Mouse (Mus musculus): ENCODE data around the gene Rapgef2. TPM values are rescaled to one million over a fixed set of nuclear protein-coding genes. Genes with fewer than 3 reads are reported as not detected.
A peak's percentile ranks its signal among the peaks of the same experiment; 100 is the strongest.
"Not testable (repeated sequence)": the region's sequence is repeated elsewhere in the genome, so short reads cannot be mapped to it uniquely, and the experiment has no call there.

Rapgef2 gene
- total RNA-seq, 4 experiments from 2014 or later, result 12.7 to 14.4 (median 13.4) TPM

- no peak for DNase-seq (ENCODE audit: low spot score in 2 of 2)
Observed at GRCm38 (mm10) chr3:79173291-79173690, 113.0 kb downstream of the Rapgef2 start.

- DNase-seq (ENCODE audit: low spot score in 2 of 2), result not testable (repeated sequence)
Observed at GRCm38 (mm10) chr3:79171146-79171545, 115.2 kb downstream of the Rapgef2 start.

GRCm38 (mm10) chr3:79168168-79168827 is 118.0 kb downstream of the Rapgef2 start:
- DNase-seq (ENCODE audit: low spot score in 2 of 2), result no peak

- no peak for DNase-seq (ENCODE audit: low spot score in 2 of 2)
Observed at GRCm38 (mm10) chr3:79167586-79167985, 118.7 kb downstream of the Rapgef2 start.

GRCm38 (mm10) chr3:79161834-79162401 is 124.4 kb downstream of the Rapgef2 start:
- peak in 1 of 2 experiments; percentile 37 for DNase-seq (ENCODE audit: low spot score in 2 of 2)

- DNase-seq (ENCODE audit: low spot score in 2 of 2), result no peak
Observed at GRCm38 (mm10) chr3:79161093-79161723, 125.1 kb downstream of the Rapgef2 start.

- DNase-seq (ENCODE audit: low spot score in 2 of 2), result no peak
Observed at GRCm38 (mm10) chr3:79158254-79158653, 128.1 kb downstream of the Rapgef2 start.

GRCm38 (mm10) chr3:79153039-79153487 is 133.3 kb downstream of the Rapgef2 start:
- DNase-seq (ENCODE audit: low spot score in 2 of 2), result no peak

GRCm38 (mm10) chr3:79145407-79146055 is 140.8 kb downstream of the Rapgef2 start:
- DNase-seq (ENCODE audit: low spot score in 2 of 2), result no peak

- peak in 1 of 2 experiments; percentile 23 for DNase-seq (ENCODE audit: low spot score in 2 of 2)
Observed at GRCm38 (mm10) chr3:79144672-79145406, 141.5 kb downstream of the Rapgef2 start.

- no peak for DNase-seq (ENCODE audit: low spot score in 2 of 2)
Observed at GRCm38 (mm10) chr3:79144085-79144484, 142.2 kb downstream of the Rapgef2 start.

- no peak for DNase-seq (ENCODE audit: low spot score in 2 of 2)
Observed at GRCm38 (mm10) chr3:79139245-79139644, 147.1 kb downstream of the Rapgef2 start.

GRCm38 (mm10) chr3:79138601-79139000 is 147.7 kb downstream of the Rapgef2 start:
- no peak for DNase-seq (ENCODE audit: low spot score in 2 of 2)

- DNase-seq (ENCODE audit: low spot score in 2 of 2), result no peak
Observed at GRCm38 (mm10) chr3:79130991-79131390, 155.3 kb downstream of the Rapgef2 start.

- DNase-seq (ENCODE audit: low spot score in 2 of 2), result no peak
Observed at GRCm38 (mm10) chr3:79129044-79129600, 157.2 kb downstream of the Rapgef2 start.

GRCm38 (mm10) chr3:79127797-79128196 is 158.5 kb downstream of the Rapgef2 start:
- DNase-seq (ENCODE audit: low spot score in 2 of 2), result no peak

- DNase-seq (ENCODE audit: low spot score in 2 of 2), result no peak
Observed at GRCm38 (mm10) chr3:79126857-79127256, 159.5 kb downstream of the Rapgef2 start.

- DNase-seq (ENCODE audit: low spot score in 2 of 2), result no peak
Observed at GRCm38 (mm10) chr3:79121391-79121790, 164.9 kb downstream of the Rapgef2 start.

GRCm38 (mm10) chr3:79119983-79120382 is 166.3 kb downstream of the Rapgef2 start:
- no peak for DNase-seq (ENCODE audit: low spot score in 2 of 2)

- no peak for DNase-seq (ENCODE audit: low spot score in 2 of 2)
Observed at GRCm38 (mm10) chr3:79110153-79110552, 176.2 kb downstream of the Rapgef2 start.

GRCm38 (mm10) chr3:79108246-79108645 is 178.1 kb downstream of the Rapgef2 start:
- no peak for DNase-seq (ENCODE audit: low spot score in 2 of 2)

All from gastrocnemius, adult 8-10 months (tissue).